Mouse (Mus musculus): ENCODE measurements around the gene Trim66. TPM values are rescaled to one million over a fixed set of nuclear protein-coding genes. Genes with fewer than 3 reads are reported as not detected.

Gene Trim66
- polyA plus RNA-seq, 1 experiment: not detected

DNA sequence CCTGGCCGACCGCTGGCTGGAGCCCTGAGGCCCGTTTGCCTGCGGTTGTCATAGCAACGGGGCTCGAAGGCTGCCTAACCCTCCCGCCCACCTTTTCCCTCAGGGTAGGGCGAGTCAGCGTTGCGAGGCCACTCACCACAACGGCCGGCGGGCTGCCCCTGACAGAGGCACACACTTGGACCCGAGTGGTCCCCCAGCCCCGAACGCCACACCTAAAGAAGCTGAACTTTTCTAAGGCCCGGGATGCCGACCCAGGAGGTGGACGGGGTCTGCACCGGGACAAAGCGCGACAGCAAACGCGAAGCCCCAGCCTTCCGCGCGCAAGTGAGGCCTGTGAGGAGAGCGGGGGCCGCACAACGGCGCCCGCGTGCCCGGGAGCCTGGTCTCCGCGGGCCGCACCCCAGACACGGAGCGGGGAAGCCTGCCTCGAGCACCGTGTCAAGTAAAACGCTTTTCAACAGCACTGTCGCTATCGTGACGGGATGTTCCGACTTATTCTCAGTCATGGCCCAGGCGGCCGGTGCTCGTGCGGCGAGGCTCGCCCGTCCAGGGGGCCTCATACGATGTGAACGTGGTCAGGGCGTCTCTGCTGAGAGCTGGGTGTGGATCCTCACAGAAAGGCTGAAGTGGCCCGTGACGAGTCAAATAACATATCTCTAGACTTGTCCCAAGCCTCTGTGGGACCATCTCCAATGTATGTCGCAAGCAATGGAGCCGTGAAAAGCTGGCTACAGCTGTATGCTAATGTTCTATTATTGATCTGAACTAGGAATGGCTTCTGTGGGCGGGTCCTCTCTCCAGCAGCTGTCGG is 68.9 kb downstream of the Trim66 start, which contains the start of gene Stk33:
Gene Stk33 (minus strand): TSS at position 301 of the 811 bp plus-strand sequence.
- Histone ChIP-seq H3K4me1 (peaks cover 8% of the 10 kb centered on the region), H3K36me3 (replicated peaks; ENCODE audit: low read length) (no peaks in the 10 kb centered on the region), H3K27me3 (replicated peaks) (peaks cover 46% of the 10 kb centered on the region), H3K4me3 (replicated peaks) (peak within 1 kb of the TSS; percentile 50), H3K9me3 (no peaks in the 10 kb centered on the region)
- TF ChIP-seq FLI1 (IDR thresholded peaks at IDR 0.05; ENCODE audit: low read length): no peak
- TF ChIP-seq GATA1 (IDR thresholded peaks at IDR 0.05; ENCODE audit: borderline replicate concordance, low read length): no peak

DNA sequence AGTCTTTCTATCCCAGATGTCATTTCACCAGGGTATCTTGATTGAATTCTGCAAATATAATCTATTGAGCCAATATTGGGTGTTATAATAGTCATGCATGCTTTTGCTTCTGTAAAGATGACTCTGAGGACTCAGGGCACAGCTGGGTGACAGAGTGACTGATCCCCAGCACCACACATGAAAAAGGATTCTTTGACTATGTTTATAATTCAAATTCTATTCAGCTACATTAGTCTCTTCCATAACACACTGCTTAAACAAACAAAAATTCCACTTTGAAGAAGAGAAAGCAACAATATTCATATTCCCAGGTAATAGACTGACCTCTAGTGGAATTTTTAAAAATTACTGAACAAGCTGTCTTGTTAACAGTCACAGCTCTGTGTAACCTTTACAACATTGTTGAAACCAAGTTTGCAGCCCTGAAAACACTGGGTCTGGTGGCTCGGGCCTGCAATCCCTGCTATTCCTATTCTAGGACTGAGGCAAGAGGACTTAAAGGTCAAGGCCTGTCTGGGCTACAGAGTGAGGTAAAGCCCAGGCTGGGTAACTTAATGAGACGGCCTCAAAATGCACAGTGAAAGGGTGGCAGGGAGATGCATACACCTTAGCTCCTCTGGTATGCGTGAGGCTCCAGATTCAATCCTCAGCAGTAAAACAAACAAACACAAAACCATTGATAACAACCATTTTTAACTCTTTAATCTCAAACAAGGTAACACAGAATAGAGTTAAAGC is 83.3 kb downstream of the Trim66 start:
- TF ChIP-seq FLI1 (IDR thresholded peaks at IDR 0.05; ENCODE audit: low read length): no peak
- no peak for TF ChIP-seq GATA1 (IDR thresholded peaks at IDR 0.05; ENCODE audit: borderline replicate concordance, low read length)
- H3K4me3 ChIP-seq (replicated peaks): no peak overlapping the region
- H3K36me3 ChIP-seq (replicated peaks; ENCODE audit: low read length): no peaks in the 10 kb centered on the region

GRCm38 (mm10) chr7:109422803-109423202 is 85.1 kb downstream of the Trim66 start:
- TF ChIP-seq GATA1 (IDR thresholded peaks at IDR 0.05; ENCODE audit: borderline replicate concordance, low read length) (no peak), FLI1 (IDR thresholded peaks at IDR 0.05; ENCODE audit: low read length) (no peak)
- no peaks in the 10 kb centered on the region for H3K36me3 ChIP-seq (replicated peaks; ENCODE audit: low read length)
- H3K9me3 ChIP-seq: no peaks in the 10 kb centered on the region
- no peaks in the 10 kb centered on the region for H3K4me1 ChIP-seq
- H3K27me3 ChIP-seq (replicated peaks): peaks cover 3% of the 10 kb centered on the region
- no peak overlapping the region for H3K4me3 ChIP-seq (replicated peaks)

More for the DNA sequence above, 83.3 kb downstream of the Trim66 start:
- Histone ChIP-seq H3K4me1 (no peaks in the 10 kb centered on the region), H3K9me3 (no peaks in the 10 kb centered on the region), H3K27me3 (replicated peaks) (peaks cover 3% of the 10 kb centered on the region)

DNA sequence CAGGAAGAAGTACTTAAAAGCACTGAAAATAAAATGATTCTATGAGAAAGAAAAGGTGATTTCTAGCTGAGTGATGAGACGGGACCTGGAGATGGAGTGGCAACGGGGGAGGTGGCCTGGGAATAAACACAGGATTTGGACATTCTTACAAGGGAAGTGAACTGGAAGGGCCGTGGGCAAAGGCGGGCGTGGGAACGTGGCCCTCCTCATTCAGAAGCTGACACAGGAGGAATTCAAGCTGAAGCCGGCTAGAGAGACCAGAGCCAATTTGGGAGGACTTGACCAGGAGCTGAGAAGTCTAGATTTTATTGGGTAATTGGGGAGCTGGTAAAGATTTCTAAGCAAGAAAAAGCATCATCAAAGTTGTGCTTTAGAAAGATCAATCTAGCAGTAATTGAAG is 102.4 kb downstream of the Trim66 start:
- no peak for TF ChIP-seq GATA1 (IDR thresholded peaks at IDR 0.05; ENCODE audit: borderline replicate concordance, low read length)
- TF ChIP-seq FLI1 (IDR thresholded peaks at IDR 0.05; ENCODE audit: low read length): no peak
- Histone ChIP-seq H3K9me3 (no peaks in the 10 kb centered on the region), H3K36me3 (replicated peaks; ENCODE audit: low read length) (no peaks in the 10 kb centered on the region), H3K27me3 (replicated peaks) (no peaks in the 10 kb centered on the region), H3K4me3 (replicated peaks) (no peak overlapping the region), H3K4me1 (no peaks in the 10 kb centered on the region)

- H3K27me3 ChIP-seq (replicated peaks): no peaks in the 10 kb centered on the region
- no peak overlapping the region for H3K4me3 ChIP-seq (replicated peaks)
- no peaks in the 10 kb centered on the region for H3K9me3 ChIP-seq
- H3K36me3 ChIP-seq (replicated peaks; ENCODE audit: low read length): no peaks in the 10 kb centered on the region
- H3K4me1 ChIP-seq: no peaks in the 10 kb centered on the region
- no peak for TF ChIP-seq FLI1 (IDR thresholded peaks at IDR 0.05; ENCODE audit: low read length)
- no peak for TF ChIP-seq GATA1 (IDR thresholded peaks at IDR 0.05; ENCODE audit: borderline replicate concordance, low read length)
Measured at GRCm38 (mm10) chr7:109399299-109399698, 108.6 kb downstream of the Trim66 start.

Other genes starting within 250 kb of the Trim66 start
- not detected in 2 replicates for gene Stk33, start 69.1 kb downstream of the Trim66 start, polyA plus RNA-seq (2012; ENCODE audit: insufficient read depth, low replicate concordance)
- gene Rpl27a, start 11.0 kb upstream of the Trim66 start, polyA plus RNA-seq (2012; ENCODE audit: insufficient read depth, low replicate concordance): 2,127 and 9,018 TPM in 2 replicates
- gene St5, start 195.5 kb upstream of the Trim66 start, polyA plus RNA-seq (2012; ENCODE audit: insufficient read depth, low replicate concordance): 1.1 and 2.0 TPM in 2 replicates
- gene Akip1, start 195.6 kb upstream of the Trim66 start, polyA plus RNA-seq (2012; ENCODE audit: insufficient read depth, low replicate concordance): 4.2 and 38.3 TPM in 2 replicates
- 3.4 TPM in 1 of 2 replicates, not detected in the other for gene BC051019, start 215.7 kb upstream of the Trim66 start, polyA plus RNA-seq (2012; ENCODE audit: insufficient read depth, low replicate concordance)
- 1.1 TPM in 1 of 2 replicates, not detected in the other for gene Ascl3, start 223.6 kb upstream of the Trim66 start, polyA plus RNA-seq (2012; ENCODE audit: insufficient read depth, low replicate concordance)
- gene Tmem9b, start 244.7 kb upstream of the Trim66 start, polyA plus RNA-seq (2012; ENCODE audit: insufficient read depth, low replicate concordance): 2.3 and 12.5 TPM in 2 replicates

All from megakaryocyte, embryonic 14.5 days (primary cell).